Mouse (Mus musculus) liver, adult (tissue): ENCODE data around the gene Dnhd1.

Experiments
- GATA4 ChIP-seq: IDR thresholded peaks from 2 replicates; pipeline ENCODE4 v1.6.1; 2014; ENCODE audit warnings: mild to moderate bottlenecking, low read length; ENCODE audit not compliant: insufficient replicate concordance

The Dnhd1 gene

GRCm38 (mm10) chr7:105747776-105748175 is 97.1 kb downstream of the Dnhd1 start:
- TF ChIP-seq GATA4, result no peak

GRCm38 (mm10) chr7:105751491-105752433 is 101.1 kb downstream of the Dnhd1 start, which contains the start of gene Tpp1:
Gene Tpp1, minus strand, starts transcription at chr7:105752235.
- TF ChIP-seq GATA4, result peak; percentile 5; the same call in 1 of the 2 replicates

DNA sequence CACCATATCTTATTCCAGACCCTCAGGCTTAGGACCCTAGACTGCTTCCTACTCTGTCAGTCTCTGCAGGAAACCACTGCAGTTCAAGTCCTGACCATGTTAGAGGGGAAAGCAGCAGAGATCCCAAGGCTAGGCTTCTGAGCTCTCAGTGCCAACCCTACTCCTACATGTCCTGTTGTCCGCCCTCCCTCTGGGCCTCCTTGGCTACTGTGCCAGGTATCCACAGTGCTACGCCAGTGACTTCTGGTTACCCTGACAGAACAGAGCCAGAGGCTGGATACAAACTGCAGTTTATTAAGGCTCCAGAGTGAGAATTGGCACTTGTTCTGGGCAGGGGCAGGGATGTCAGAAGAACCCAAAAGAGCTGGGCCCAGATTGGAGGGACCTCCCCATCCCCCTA is 102.1 kb downstream of the Dnhd1 start:
- TF ChIP-seq GATA4, result no peak

DNA sequence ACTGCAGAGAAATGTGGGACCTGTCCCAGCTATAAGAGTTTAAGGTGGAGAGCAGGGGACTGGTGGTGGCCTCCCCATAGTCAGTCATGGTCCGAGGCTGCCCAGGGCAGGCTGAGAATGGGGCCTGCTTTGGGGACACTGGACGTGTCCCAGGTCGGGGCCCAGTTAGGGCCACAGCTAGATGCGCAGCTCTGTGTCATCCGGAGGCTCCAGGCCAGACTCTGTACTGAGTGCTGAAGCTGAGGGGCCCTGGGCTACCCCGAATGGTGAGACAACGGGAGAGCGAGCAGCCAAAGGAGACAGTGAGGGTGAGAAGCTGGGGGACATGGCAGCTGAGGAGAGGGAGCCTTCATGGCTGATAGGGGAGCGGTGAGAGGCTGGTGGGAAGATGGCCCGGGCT is 102.7 kb downstream of the Dnhd1 start:
- no peak for TF ChIP-seq GATA4

- no peak for TF ChIP-seq GATA4
These were observed 111.3 kb downstream of the Dnhd1 start for GRCm38 (mm10) chr7:105761813-105762484.

DNA sequence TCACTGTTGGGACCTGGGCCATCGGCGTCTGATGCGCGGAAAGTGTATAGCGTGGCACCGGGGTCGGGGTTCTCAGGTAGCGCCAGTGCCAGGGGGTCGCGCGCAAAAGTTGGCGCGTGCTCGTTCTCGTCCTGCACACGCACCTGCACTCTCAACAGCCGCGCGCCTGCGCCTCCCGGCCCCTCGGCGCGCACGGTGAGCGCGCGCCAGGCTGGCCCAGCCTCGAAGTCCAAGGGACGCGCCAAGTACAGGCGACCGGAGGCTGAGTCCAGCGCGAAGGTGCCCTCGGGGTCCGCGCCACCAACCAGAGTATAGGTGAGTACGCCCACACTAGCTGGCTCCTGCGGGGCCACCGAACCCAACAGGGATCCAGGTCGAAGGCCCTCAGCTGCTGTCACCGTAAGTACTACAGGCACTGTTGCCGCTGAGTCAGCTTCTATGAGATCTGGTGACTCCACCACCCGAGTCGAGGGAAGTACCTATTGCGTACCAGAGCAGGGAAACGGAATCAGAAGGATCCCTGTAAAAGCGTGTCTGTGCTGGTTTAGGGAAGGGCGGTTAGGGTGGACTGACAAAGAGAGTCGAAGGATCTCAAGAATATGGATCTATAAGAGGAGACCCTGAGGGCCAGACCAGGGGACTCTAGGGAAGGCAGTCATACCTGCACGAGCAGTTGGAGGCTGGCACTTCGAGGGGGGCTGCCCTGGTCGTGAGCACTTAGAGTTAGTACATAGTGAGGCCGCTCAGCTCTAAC is 112.1 kb downstream of the Dnhd1 start:
- TF ChIP-seq GATA4, result no peak

DNA sequence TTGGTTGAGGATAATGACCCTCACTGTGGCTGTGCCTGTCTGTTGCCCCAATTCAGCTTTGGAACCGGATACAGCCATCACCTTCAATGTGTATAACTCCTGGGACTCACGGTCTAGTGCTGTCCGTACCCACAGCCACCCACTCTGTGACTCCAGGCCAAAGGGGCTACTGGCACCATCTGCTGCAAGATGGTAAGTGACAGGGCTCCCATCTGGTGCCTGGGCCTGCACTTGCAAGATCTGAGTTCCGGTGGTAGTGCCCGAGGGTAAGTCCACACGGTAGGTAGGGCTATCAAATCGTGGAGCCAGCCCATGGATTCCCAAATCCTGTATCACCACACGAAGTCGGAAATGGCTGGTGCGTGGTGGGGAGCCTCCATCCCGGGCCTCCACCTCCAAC is 113.7 kb downstream of the Dnhd1 start:
- no peak for TF ChIP-seq GATA4

DNA sequence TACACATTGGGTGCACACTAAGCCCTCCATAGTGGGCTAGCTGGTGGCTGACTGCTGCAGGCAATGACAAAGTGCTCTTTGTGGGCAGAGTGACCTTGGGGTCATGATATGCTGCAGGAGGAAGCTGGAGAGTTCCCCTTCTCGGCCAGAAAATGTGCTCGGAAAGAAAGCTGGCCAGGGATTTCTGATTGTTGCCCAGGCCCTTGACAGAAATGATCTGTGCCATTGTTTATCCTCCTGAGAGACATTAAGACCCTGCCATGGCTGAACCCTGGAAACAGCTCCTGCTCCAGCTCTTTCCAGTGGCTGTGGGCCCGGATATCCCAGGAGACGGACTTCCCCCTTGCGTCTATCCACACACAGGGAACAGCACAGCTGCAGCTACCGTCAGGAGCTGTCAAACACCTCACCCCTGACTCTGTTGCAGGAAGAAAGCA is 117.1 kb downstream of the Dnhd1 start:
- TF ChIP-seq GATA4, result no peak

GRCm38 (mm10) chr7:105769959-105770358 is 119.3 kb downstream of the Dnhd1 start:
- TF ChIP-seq GATA4, result no peak
